Mouse (Mus musculus): ENCODE measurements at regions not wholly inside any gene's neighbourhood (a gene's known extent, or its start where the extent isn't known, plus 50 kb on each side); places are given as distances from the start of the nearest gene placed in this dataset.

DNA sequence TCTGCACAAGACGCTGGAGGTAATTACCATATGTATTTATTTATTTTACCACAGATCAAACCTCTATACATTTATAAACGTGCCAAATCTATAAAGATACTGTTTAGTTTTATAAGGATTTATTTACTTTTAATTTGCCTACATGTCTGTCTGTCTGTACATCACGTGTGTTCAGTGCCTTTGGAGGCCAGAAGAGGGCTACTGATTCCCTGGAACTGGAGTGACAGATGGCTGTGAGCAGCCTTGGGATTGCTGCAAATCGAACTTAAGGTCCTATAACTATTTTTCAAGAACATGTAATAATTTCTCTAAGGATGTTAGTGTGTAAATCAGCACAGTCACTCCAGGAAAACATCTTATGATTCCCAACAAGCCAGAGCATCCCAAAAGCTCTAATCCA is 437.5 kb downstream of the Cntnap4 start:
- Histone ChIP-seq H3K27me3 (replicated peaks; ENCODE audit: control insufficient read depth, insufficient read depth, low read length) (no peaks in the 10 kb centered on the region), H3K36me3 (ENCODE audit: control insufficient read depth, insufficient read depth, low read length) (no peaks in the 10 kb centered on the region), H3K4me1 (ENCODE audit: control insufficient read depth, insufficient read depth, low read length) (no peaks in the 10 kb centered on the region), H3K27ac (ENCODE audit: insufficient read depth, low read depth, low read length) (no peak overlapping the region), H3K4me3 (ENCODE audit: insufficient read depth, low read depth, low read length) (no peak overlapping the region)
- 66% methylated on average over 4 of the region's 4 CpGs for WGBS
- TF ChIP-seq CTCF (conservative IDR thresholded peaks at IDR 0.05; ENCODE audit: insufficient read depth, insufficient read length, low read depth, low read length): no peak
- TF ChIP-seq POLR2A (IDR thresholded peaks at IDR 0.05; ENCODE audit: low read depth, low read length): no peak
- peak; percentile 13 for DNase-seq

GRCm38 (mm10) chr8:113028880-113029279 is 459.0 kb downstream of the Cntnap4 start:
- Histone ChIP-seq H3K27ac (ENCODE audit: insufficient read depth, low read depth, low read length) (no peak overlapping the region), H3K4me1 (ENCODE audit: control insufficient read depth, insufficient read depth, low read length) (no peaks in the 10 kb centered on the region), H3K36me3 (ENCODE audit: control insufficient read depth, insufficient read depth, low read length) (no peaks in the 10 kb centered on the region), H3K27me3 (replicated peaks; ENCODE audit: control insufficient read depth, insufficient read depth, low read length) (no peaks in the 10 kb centered on the region), H3K4me3 (ENCODE audit: insufficient read depth, low read depth, low read length) (no peak overlapping the region)
- TF ChIP-seq CTCF (conservative IDR thresholded peaks at IDR 0.05; ENCODE audit: insufficient read depth, insufficient read length, low read depth, low read length) (no peak), POLR2A (IDR thresholded peaks at IDR 0.05; ENCODE audit: low read depth, low read length) (no peak)
- no peak for DNase-seq
- 78% methylated on average over 9 of the region's 9 CpGs for WGBS

- H3K4me3 ChIP-seq (ENCODE audit: insufficient read depth, low read depth, low read length): no peak overlapping the region
- H3K4me1 ChIP-seq (ENCODE audit: control insufficient read depth, insufficient read depth, low read length): no peaks in the 10 kb centered on the region
- no peak overlapping the region for H3K27ac ChIP-seq (ENCODE audit: insufficient read depth, low read depth, low read length)
- no peak for DNase-seq
- no peaks in the 10 kb centered on the region for H3K36me3 ChIP-seq (ENCODE audit: control insufficient read depth, insufficient read depth, low read length)
- WGBS: 88% methylated on average over 8 of the region's 8 CpGs
- H3K27me3 ChIP-seq (replicated peaks; ENCODE audit: control insufficient read depth, insufficient read depth, low read length): no peaks in the 10 kb centered on the region
- TF ChIP-seq CTCF (conservative IDR thresholded peaks at IDR 0.05; ENCODE audit: insufficient read depth, insufficient read length, low read depth, low read length): no peak
- no peak for TF ChIP-seq POLR2A (IDR thresholded peaks at IDR 0.05; ENCODE audit: low read depth, low read length)
Measured at GRCm38 (mm10) chr8:113051770-113052473, 482.1 kb downstream of the Cntnap4 start.

DNA sequence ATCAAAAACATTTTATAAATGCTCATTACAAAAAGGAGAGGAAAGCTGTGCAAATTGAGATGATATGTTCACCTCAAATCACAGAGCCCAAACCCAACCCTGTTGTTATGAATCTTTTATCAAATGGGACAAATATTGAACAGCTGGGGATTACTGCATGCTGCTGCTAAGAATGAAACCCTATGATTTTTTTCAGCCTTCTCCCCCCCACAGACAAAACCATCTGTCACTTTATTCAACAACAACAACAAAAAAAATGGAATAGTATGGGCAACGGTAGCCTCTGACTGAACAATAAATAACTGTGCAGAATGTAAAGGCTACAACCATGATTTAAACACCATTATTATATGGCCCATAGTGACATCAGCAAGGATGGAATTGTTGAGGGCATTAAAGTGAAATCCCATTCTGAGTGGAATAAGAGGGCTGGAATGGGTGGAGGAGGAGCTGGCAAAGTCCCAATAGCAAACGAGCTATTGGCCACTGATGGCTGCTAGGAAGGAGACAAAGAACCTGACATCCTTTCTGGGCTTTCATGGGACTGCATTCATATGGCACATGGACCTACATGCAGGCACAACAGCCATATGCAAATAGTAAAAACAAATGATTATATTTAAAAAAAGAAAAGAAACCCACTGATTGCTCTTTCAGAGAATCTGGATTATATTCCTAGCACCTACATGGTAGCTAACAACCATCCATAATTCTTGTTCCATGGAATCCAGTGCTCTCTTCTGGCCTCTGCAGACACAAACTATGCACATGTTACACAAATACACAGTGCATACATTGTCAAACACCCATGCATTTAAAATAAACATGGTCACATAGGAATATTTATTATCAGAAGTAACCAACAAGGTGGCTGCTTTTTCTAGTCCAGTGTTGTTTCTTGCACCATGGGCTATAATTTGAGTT is 495.7 kb downstream of the Cntnap4 start:
- DNase-seq: no peak
- TF ChIP-seq CTCF (conservative IDR thresholded peaks at IDR 0.05; ENCODE audit: insufficient read depth, insufficient read length, low read depth, low read length) (no peak), POLR2A (IDR thresholded peaks at IDR 0.05; ENCODE audit: low read depth, low read length) (no peak)
- H3K36me3 ChIP-seq (ENCODE audit: control insufficient read depth, insufficient read depth, low read length): no peaks in the 10 kb centered on the region
- no peak overlapping the region for H3K4me3 ChIP-seq (ENCODE audit: insufficient read depth, low read depth, low read length)
- no peak overlapping the region for H3K27ac ChIP-seq (ENCODE audit: insufficient read depth, low read depth, low read length)
- no peaks in the 10 kb centered on the region for H3K4me1 ChIP-seq (ENCODE audit: control insufficient read depth, insufficient read depth, low read length)
- WGBS: 57% methylated on average over 2 of the region's 2 CpGs
- no peaks in the 10 kb centered on the region for H3K27me3 ChIP-seq (replicated peaks; ENCODE audit: control insufficient read depth, insufficient read depth, low read length)

GRCm38 (mm10) chr8:113066170-113066708 is 496.4 kb downstream of the Cntnap4 start:
- Histone ChIP-seq H3K36me3 (ENCODE audit: control insufficient read depth, insufficient read depth, low read length) (no peaks in the 10 kb centered on the region), H3K27me3 (replicated peaks; ENCODE audit: control insufficient read depth, insufficient read depth, low read length) (no peaks in the 10 kb centered on the region), H3K4me1 (ENCODE audit: control insufficient read depth, insufficient read depth, low read length) (no peaks in the 10 kb centered on the region), H3K27ac (ENCODE audit: insufficient read depth, low read depth, low read length) (no peak overlapping the region), H3K4me3 (ENCODE audit: insufficient read depth, low read depth, low read length) (no peak overlapping the region)
- TF ChIP-seq CTCF (conservative IDR thresholded peaks at IDR 0.05; ENCODE audit: insufficient read depth, insufficient read length, low read depth, low read length) (no peak), POLR2A (IDR thresholded peaks at IDR 0.05; ENCODE audit: low read depth, low read length) (no peak)
- DNase-seq: peak; percentile 43
- WGBS: 31% methylated on average over 6 of the region's 6 CpGs

GRCm38 (mm10) chr8:113083976-113084375 is 514.1 kb downstream of the Cntnap4 start:
- 84% methylated on average over 2 of the region's 2 CpGs for WGBS
- no peaks in the 10 kb centered on the region for H3K27me3 ChIP-seq (replicated peaks; ENCODE audit: control insufficient read depth, insufficient read depth, low read length)
- DNase-seq: no peak
- no peak for TF ChIP-seq CTCF (conservative IDR thresholded peaks at IDR 0.05; ENCODE audit: insufficient read depth, insufficient read length, low read depth, low read length)
- no peak for TF ChIP-seq POLR2A (IDR thresholded peaks at IDR 0.05; ENCODE audit: low read depth, low read length)
- H3K4me3 ChIP-seq (ENCODE audit: insufficient read depth, low read depth, low read length): no peak overlapping the region
- H3K4me1 ChIP-seq (ENCODE audit: control insufficient read depth, insufficient read depth, low read length): no peaks in the 10 kb centered on the region
- H3K27ac ChIP-seq (ENCODE audit: insufficient read depth, low read depth, low read length): no peak overlapping the region
- H3K36me3 ChIP-seq (ENCODE audit: control insufficient read depth, insufficient read depth, low read length): no peaks in the 10 kb centered on the region

- H3K4me3 ChIP-seq (ENCODE audit: insufficient read depth, low read depth, low read length): no peak overlapping the region
- H3K27me3 ChIP-seq (replicated peaks; ENCODE audit: control insufficient read depth, insufficient read depth, low read length): no peaks in the 10 kb centered on the region
- DNase-seq: no peak
- no peaks in the 10 kb centered on the region for H3K36me3 ChIP-seq (ENCODE audit: control insufficient read depth, insufficient read depth, low read length)
- no peak overlapping the region for H3K27ac ChIP-seq (ENCODE audit: insufficient read depth, low read depth, low read length)
- no peaks in the 10 kb centered on the region for H3K4me1 ChIP-seq (ENCODE audit: control insufficient read depth, insufficient read depth, low read length)
- 54% methylated on average over 1 of the region's 1 CpGs for WGBS
- no peak for TF ChIP-seq CTCF (conservative IDR thresholded peaks at IDR 0.05; ENCODE audit: insufficient read depth, insufficient read length, low read depth, low read length)
- TF ChIP-seq POLR2A (IDR thresholded peaks at IDR 0.05; ENCODE audit: low read depth, low read length): no peak
Measured at GRCm38 (mm10) chr8:113087586-113087985, 517.7 kb downstream of the Cntnap4 start.
